Mouse (Mus musculus) forebrain, embryonic 10.5 days (tissue): ENCODE results near the gene Alpk3. TPM values are rescaled to one million over a fixed set of nuclear protein-coding genes. Genes with fewer than 3 reads are reported as not detected.

Experiments used
- DNase-seq: peaks from one replicate; pipeline ENCODE4 v3.0.0-alpha.2; 2017; ENCODE audit warnings: low spot score; ENCODE audit errors: extremely low spot score
- H3K27ac ChIP-seq: fragments of 300-500 bp; sonication (generic); 2 replicates; pipeline ENCODE4 v1.5.1; 2016; ENCODE audit warnings: mild to moderate bottlenecking
- H3K27me3 ChIP-seq: fragments of 300-500 bp; sonication (generic); 2 replicates; pipeline ENCODE4 v1.6.1; 2016; ENCODE audit warnings: mild to moderate bottlenecking; ENCODE audit not compliant: poor library complexity, severe bottlenecking
- H3K36me3 ChIP-seq: fragments of 300-500 bp; sonication (generic); replicated peaks from 2 replicates; pipeline ENCODE4 v1.6.1; 2016; ENCODE audit warnings: mild to moderate bottlenecking, moderate library complexity
- H3K4me1 ChIP-seq: fragments of 300-500 bp; sonication (generic); 2 replicates; pipeline ENCODE4 v1.6.1; 2016
- H3K4me3 ChIP-seq: fragments of 300-500 bp; sonication (generic); 2 replicates; pipeline ENCODE4 v1.5.1; 2016; ENCODE audit warnings: mild to moderate bottlenecking, moderate library complexity
- H3K9me3 ChIP-seq: fragments of 300-500 bp; sonication (generic); 2 replicates; pipeline ENCODE4 v1.6.1; 2016; ENCODE audit warnings: mild to moderate bottlenecking, moderate library complexity
- WGBS: fragments of 180-500 bp; shearing (Covaris S2); methylation state at CpG from one replicate; pipeline ENCODE4 v1.1.7; 2016; 5-methylcytosine and 5-hydroxymethylcytosine counted together
- polyA plus RNA-seq: library from polyadenylated mRNA; unstranded; fragments of >200 nt; fragmentation: Nextera tagmentation; extraction: Ambion mirVana; gene quantifications from 2 replicates; pipeline ENCODE4 v1.2.1, GENCODE M21; 2016

Gene Alpk3
- polyA plus RNA-seq, 1 experiment from 2014 or later = 0.11 TPM

GRCm38 (mm10) chr7:81077009-81077408 lies 19.6 kb downstream of the Alpk3 start:
- no peak for DNase-seq
- no peak overlapping the region for H3K27ac ChIP-seq
- H3K36me3 ChIP-seq = no peaks in the 10 kb centered on the region
- H3K9me3 ChIP-seq = no peaks in the 10 kb centered on the region
- no peak overlapping the region for H3K4me3 ChIP-seq
- H3K4me1 ChIP-seq = peaks cover 19% of the 10 kb centered on the region
- WGBS = 80% methylated on average over 6 of the region's 6 CpGs
- H3K27me3 ChIP-seq = no peaks in the 10 kb centered on the region

- no peaks in the 10 kb centered on the region for H3K27me3 ChIP-seq
- H3K9me3 ChIP-seq = no peaks in the 10 kb centered on the region
- 93% methylated on average over 6 of the region's 6 CpGs for WGBS
- H3K36me3 ChIP-seq = no peaks in the 10 kb centered on the region
- H3K4me3 ChIP-seq = no peak overlapping the region
- peaks cover 12% of the 10 kb centered on the region; the same call in 1 of the 2 replicates for H3K4me1 ChIP-seq
- no peak for DNase-seq
- no peak overlapping the region for H3K27ac ChIP-seq
These were observed 21.3 kb downstream of the Alpk3 start for GRCm38 (mm10) chr7:81078740-81079139.

- peaks cover 14% of the 10 kb centered on the region for H3K4me1 ChIP-seq
- 61% methylated on average over 18 of the region's 18 CpGs for WGBS
- H3K4me3 ChIP-seq = no peak overlapping the region
- DNase-seq = no peak
- no peaks in the 10 kb centered on the region for H3K36me3 ChIP-seq
- H3K9me3 ChIP-seq = no peaks in the 10 kb centered on the region
- no peaks in the 10 kb centered on the region for H3K27me3 ChIP-seq
- peak overlapping the region; percentile 65 for H3K27ac ChIP-seq
These were observed 36.1 kb downstream of the Alpk3 start for GRCm38 (mm10) chr7:81093420-81093965.

GRCm38 (mm10) chr7:81094104-81094757 lies 36.8 kb downstream of the Alpk3 start:
- peaks cover 14% of the 10 kb centered on the region for H3K4me1 ChIP-seq
- no peak for DNase-seq
- H3K36me3 ChIP-seq = no peaks in the 10 kb centered on the region
- H3K4me3 ChIP-seq = no peak overlapping the region
- H3K27ac ChIP-seq = peak overlapping the region; percentile 65
- 75% methylated on average over 6 of the region's 6 CpGs for WGBS
- H3K27me3 ChIP-seq = no peaks in the 10 kb centered on the region
- no peaks in the 10 kb centered on the region for H3K9me3 ChIP-seq

GRCm38 (mm10) chr7:81100341-81100740 lies 42.9 kb downstream of the Alpk3 start:
- H3K27me3 ChIP-seq = no peaks in the 10 kb centered on the region
- no peaks in the 10 kb centered on the region; the same call in 1 of the 2 replicates for H3K4me1 ChIP-seq
- no peak for DNase-seq
- 90% methylated on average over 5 of the region's 5 CpGs for WGBS
- H3K9me3 ChIP-seq = no peaks in the 10 kb centered on the region
- no peaks in the 10 kb centered on the region for H3K36me3 ChIP-seq
- H3K27ac ChIP-seq = no peak overlapping the region
- H3K4me3 ChIP-seq = no peak overlapping the region

- Histone ChIP-seq H3K27me3 (no peaks in the 10 kb centered on the region), H3K9me3 (no peaks in the 10 kb centered on the region), H3K27ac (no peak overlapping the region), H3K36me3 (no peaks in the 10 kb centered on the region), H3K4me1 (peaks cover 2% of the 10 kb centered on the region; the same call in 1 of the 2 replicates), H3K4me3 (no peak overlapping the region)
- 93% methylated on average over 7 of the region's 7 CpGs for WGBS
- no peak for DNase-seq
These were observed 45.5 kb downstream of the Alpk3 start for GRCm38 (mm10) chr7:81102854-81103253.

GRCm38 (mm10) chr7:81105525-81105924 lies 48.1 kb downstream of the Alpk3 start:
- Histone ChIP-seq H3K36me3 (no peaks in the 10 kb centered on the region), H3K4me3 (no peak overlapping the region), H3K9me3 (no peaks in the 10 kb centered on the region), H3K27me3 (no peaks in the 10 kb centered on the region), H3K4me1 (peaks cover 6% of the 10 kb centered on the region; the same call in 1 of the 2 replicates), H3K27ac (no peak overlapping the region)
- no peak for DNase-seq
- WGBS = 71% methylated on average over 4 of the region's 4 CpGs

GRCm38 (mm10) chr7:81108226-81108625 lies 50.8 kb downstream of the Alpk3 start:
- WGBS = 92% methylated on average over 5 of the region's 5 CpGs
- peaks cover 9% of the 10 kb centered on the region; the same call in 1 of the 2 replicates for H3K4me1 ChIP-seq

GRCm38 (mm10) chr7:81109717-81110651 lies 52.6 kb downstream of the Alpk3 start:
- Histone ChIP-seq H3K36me3 (no peaks in the 10 kb centered on the region), H3K27ac (no peak overlapping the region), H3K4me1 (0 out of 2 replicates have a peak, but pooled peaks cover 9% of the 10 kb centered on the region), H3K4me3 (no peak overlapping the region), H3K27me3 (no peaks in the 10 kb centered on the region; the same call in 1 of the 2 replicates), H3K9me3 (no peaks in the 10 kb centered on the region)
- 77% methylated on average over 9 of the region's 9 CpGs for WGBS
- no peak for DNase-seq

More at GRCm38 (mm10) chr7:81108226-81108625, 50.8 kb downstream of the Alpk3 start:
- Histone ChIP-seq H3K4me3 (no peak overlapping the region), H3K36me3 (no peaks in the 10 kb centered on the region), H3K9me3 (no peaks in the 10 kb centered on the region), H3K27me3 (no peaks in the 10 kb centered on the region; the same call in 1 of the 2 replicates), H3K27ac (no peak overlapping the region)
- DNase-seq = no peak

- 92% methylated on average over 4 of the region's 4 CpGs for WGBS
- Histone ChIP-seq H3K4me1 (0 out of 2 replicates have a peak, but pooled peaks cover 7% of the 10 kb centered on the region), H3K27me3 (no peaks in the 10 kb centered on the region; the same call in 1 of the 2 replicates), H3K4me3 (no peak overlapping the region), H3K9me3 (no peaks in the 10 kb centered on the region), H3K27ac (no peak overlapping the region), H3K36me3 (no peaks in the 10 kb centered on the region)
- no peak for DNase-seq
These were observed 53.4 kb downstream of the Alpk3 start for GRCm38 (mm10) chr7:81110791-81111190.

GRCm38 (mm10) chr7:81111729-81112128 lies 54.3 kb downstream of the Alpk3 start:
- WGBS = 96% methylated on average over 2 of the region's 2 CpGs
- Histone ChIP-seq H3K36me3 (no peaks in the 10 kb centered on the region), H3K4me3 (no peak overlapping the region), H3K27ac (no peak overlapping the region), H3K27me3 (no peaks in the 10 kb centered on the region; the same call in 1 of the 2 replicates), H3K4me1 (0 out of 2 replicates have a peak, but pooled peaks cover 7% of the 10 kb centered on the region), H3K9me3 (no peaks in the 10 kb centered on the region)
- DNase-seq = no peak

- DNase-seq = no peak
- no peaks in the 10 kb centered on the region for H3K9me3 ChIP-seq
- no peak overlapping the region for H3K27ac ChIP-seq
- no peak overlapping the region for H3K4me3 ChIP-seq
- H3K27me3 ChIP-seq = no peaks in the 10 kb centered on the region; the same call in 1 of the 2 replicates
- H3K4me1 ChIP-seq = 0 out of 2 replicates have a peak, but pooled peaks cover 7% of the 10 kb centered on the region
- 61% methylated on average over 6 of the region's 6 CpGs for WGBS
- no peaks in the 10 kb centered on the region for H3K36me3 ChIP-seq
These were observed 55.4 kb downstream of the Alpk3 start for GRCm38 (mm10) chr7:81112686-81113360.
